Mouse (Mus musculus) mature B cell (primary cell): Measurements from ENCODE around the gene Ssr3.

Experiments
- in situ Hi-C: fragments of 300-500 bp; cut with MboI; formaldehyde crosslinking; loops from 2 replicates; pipeline ENCODE4 v1.14.3; 2019

Ssr3 gene

GRCm38 (mm10) chr3:65378724-65379123 is 13.7 kb downstream of the Ssr3 start:
- in situ Hi-C loops, result loop anchor here (25.0 kb wide), 1 partner anchor 284 kb away; the partner anchor contains the start of gene Lekr1

DNA sequence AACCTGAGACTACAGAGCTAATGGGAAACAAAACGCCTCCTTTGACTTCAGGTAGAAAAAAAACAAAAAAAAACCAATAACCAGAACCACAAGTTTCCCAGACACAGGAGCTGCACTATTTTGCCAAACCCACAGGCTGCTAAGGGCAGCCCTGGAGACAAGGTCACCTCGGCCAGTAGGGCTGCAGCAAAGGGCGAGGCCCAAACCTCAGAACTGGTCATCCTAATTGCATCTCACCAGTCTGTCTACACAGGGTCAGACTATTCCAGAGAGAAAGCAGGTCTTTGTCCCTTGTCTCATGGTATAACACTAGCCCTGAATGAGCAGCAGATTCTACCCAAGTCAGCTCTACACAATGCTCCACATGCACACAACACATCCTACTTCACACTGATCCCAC is 17.7 kb downstream of the Ssr3 start:
- in situ Hi-C loops, result loop anchor here (25.0 kb wide), 1 partner anchor 288 kb away; the partner anchor contains the start of gene Lekr1

DNA sequence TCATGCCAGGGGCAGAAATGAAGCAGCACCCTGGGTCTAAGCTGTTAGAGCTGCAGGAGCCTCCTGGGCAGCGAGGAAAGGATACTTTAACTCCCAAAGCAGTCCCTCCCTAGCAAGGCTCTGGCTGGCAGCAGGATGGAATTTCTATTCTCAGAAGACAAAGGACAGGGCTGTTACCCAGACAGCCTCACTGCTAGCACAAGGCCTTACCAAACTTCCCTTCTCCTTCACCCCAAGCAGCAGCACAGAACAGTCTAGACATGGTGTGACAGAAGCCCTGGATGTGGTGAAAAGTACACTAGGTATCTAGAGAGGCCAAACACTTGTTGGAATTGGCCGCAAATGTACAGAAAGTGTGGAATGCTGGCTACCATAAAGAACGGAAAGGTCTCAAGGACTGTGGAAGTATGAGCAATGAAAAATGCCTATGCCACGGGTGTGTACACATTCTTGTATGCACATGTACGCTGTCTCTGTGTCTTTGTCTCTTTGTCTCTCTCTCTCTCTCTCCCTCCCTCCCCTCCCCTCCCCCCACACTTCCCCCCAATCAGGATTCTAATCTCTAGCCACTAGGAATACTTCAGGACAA is 18.7 kb downstream of the Ssr3 start:
- in situ Hi-C loops, result no loop called here

- in situ Hi-C loops, result no loop called here
Observed at GRCm38 (mm10) chr3:65372552-65372951, 19.9 kb downstream of the Ssr3 start.

DNA sequence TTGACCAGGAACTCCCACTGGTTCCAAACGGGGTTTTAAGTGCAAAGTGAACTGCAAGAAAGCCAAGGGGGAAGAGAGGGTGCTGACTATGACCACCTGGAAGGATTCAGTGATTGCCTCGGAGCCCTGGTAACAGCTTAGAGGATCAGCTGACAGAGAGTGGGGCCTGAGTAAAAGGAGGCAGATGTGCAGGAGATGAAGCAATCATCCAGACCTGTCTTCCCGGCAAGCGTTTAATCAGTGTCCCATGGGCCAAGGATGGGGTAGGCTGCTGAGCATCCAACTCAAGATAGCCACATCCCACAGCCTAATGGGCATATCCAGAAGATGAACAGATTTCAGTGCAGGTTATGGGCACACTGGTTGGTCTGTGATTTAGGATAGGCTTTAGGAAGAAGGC is 24.5 kb downstream of the Ssr3 start:
- in situ Hi-C loops, result no loop called here

- in situ Hi-C loops, result no loop called here
Observed at GRCm38 (mm10) chr3:65365921-65366710, 26.3 kb downstream of the Ssr3 start.

GRCm38 (mm10) chr3:65365184-65365583 is 27.2 kb downstream of the Ssr3 start:
- in situ Hi-C loops, result no loop called here

GRCm38 (mm10) chr3:65363438-65363837 is 29.0 kb downstream of the Ssr3 start:
- in situ Hi-C loops, result no loop called here

DNA sequence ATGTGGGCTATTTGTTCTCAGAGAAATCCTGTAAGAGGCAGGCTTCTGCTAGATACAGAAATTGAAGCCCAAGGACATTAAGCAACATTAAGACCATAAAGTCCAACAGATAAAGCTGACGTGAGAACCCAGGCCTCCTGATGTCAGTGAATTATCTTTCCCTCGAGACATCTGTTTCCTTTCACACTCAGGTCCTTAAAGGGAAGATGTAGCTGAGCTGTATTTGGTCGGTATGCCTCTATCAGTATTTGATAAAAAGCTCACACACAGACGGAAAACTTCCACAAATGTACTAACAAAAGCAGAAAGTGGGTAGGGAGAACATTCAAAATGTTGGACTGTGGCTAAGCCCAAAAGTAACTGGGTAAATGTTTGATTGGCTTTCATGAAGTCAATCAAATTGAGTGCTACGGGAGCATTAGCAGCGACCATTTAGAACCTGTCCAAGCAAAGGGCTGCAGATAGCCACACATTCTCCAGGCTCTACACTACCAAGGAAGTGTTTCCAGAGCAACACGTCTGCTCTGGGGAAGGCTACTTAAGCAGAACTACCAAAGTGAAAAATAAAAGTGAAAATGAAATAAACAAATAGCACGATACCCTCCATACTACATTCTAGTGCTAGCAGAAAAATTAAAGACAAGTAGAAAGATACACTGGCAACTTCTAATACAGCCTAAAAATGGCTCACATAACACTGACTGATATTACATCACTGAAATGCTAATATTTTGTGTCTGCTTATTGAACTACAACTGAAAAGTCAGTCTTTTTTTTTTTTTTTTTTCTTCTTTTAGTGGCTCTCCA is 32.1 kb downstream of the Ssr3 start:
- in situ Hi-C loops, result no loop called here

DNA sequence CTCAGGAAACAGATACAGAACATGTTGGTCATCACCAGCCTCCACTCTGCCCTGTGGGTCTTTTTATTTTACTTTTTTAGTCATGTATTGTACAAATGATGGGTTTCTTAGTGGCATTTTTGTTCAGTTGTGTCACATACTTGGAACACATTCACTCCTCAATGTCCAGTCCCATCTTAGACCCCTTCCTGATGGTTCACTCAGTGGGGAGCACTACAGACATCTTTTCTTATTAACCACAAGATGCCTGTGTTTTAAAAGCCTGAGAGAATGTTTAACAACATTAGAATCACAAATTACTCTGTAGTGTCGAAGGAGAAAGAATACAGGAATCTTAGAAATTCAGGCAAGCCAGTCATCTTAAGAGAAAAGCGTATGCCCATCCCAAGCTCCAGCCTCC is 33.6 kb downstream of the Ssr3 start:
- in situ Hi-C loops, result no loop called here

GRCm38 (mm10) chr3:65358275-65358674 is 34.1 kb downstream of the Ssr3 start:
- in situ Hi-C loops, result no loop called here

- in situ Hi-C loops, result no loop called here
Observed at GRCm38 (mm10) chr3:65355479-65355878, 36.9 kb downstream of the Ssr3 start.

DNA sequence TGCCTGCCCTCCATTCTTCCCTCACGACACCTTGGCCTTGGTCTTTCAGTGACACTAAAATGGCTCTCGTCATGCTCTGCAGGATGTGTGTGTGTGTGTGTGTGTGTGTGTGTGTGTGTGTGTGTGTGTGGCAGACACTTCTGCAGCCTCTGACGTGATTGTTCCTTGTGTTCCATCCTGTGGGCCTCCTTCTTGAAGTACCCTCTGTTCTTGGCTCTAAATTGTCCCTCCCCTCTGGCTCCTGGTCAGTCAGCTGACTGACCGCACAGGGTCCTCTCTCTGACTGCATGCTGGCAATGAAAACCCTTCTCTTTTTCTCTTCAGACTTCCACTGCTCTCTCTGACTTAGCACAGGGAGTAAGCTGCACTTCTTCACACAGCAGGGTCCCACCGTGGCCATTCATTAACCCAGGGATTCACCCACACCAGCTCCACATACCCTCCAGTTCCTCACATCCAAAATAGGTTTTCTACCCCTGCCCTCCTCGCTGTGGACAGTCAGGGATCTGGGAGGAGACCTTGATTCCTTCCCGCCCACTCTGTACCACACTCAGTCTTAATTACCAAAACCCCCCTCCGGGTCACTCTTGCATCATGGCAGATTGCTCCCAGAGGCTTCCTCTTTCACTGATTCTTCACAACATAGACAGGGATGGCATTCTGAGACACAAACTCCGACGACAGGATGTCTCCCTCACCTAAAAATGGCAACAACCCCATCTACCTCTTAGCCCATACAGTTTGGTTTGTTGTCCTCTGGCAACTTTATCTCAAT is 39.0 kb downstream of the Ssr3 start:
- in situ Hi-C loops, result no loop called here

- in situ Hi-C loops, result no loop called here
Observed at GRCm38 (mm10) chr3:65352278-65353127, 39.9 kb downstream of the Ssr3 start.

GRCm38 (mm10) chr3:65346176-65346575 is 46.2 kb downstream of the Ssr3 start:
- in situ Hi-C loops, result no loop called here

GRCm38 (mm10) chr3:65340173-65340951 is 52.1 kb downstream of the Ssr3 start:
- in situ Hi-C loops, result no loop called here

DNA sequence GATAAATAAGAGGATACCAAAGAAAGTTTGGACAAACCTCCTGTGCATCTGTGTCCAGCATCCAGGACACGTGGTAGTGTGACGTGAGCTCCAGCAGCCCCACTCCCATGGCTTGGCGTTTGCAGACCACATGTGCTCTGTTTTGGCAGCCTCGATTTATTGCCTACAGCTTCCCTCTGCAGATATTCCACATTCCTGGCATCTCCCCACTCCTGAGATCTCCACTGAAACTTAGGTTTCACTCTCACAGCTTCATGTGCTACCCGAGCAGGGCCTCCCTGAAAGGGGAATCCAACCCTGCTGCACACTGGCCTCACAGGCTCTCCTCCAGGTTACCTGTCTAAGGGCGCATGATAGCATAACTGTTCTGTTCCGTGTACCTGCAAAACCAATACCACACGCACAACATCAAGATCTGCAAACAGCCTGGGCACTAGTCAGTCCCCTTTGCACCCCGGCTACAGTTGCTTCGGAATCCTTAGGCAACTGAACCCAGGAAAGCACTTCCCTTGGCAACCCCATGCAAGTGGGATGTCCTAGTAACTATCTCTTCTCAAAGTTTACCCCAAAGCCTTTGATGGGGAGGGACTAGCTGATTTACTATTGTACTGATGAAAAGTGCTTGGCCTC is 54.5 kb downstream of the Ssr3 start:
- in situ Hi-C loops, result no loop called here
